Mouse (Mus musculus) liver, embryonic 14.5 days (tissue): ENCODE results near the gene D13Ertd608e. TPM values are rescaled to one million over a fixed set of nuclear protein-coding genes. Genes with fewer than 3 reads are reported as not detected.
"Not testable (repeated sequence)": the region's sequence is repeated elsewhere in the genome, so short reads cannot be mapped to it uniquely, and the experiment has no call there.

Experiments
- ATAC-seq: fragments of 200-750 bp; cut with Nextera tagmentation; 2 replicates; pipeline ENCODE4 v1.8.0; 2017; ENCODE audit warnings: moderate number of reproducible peaks, mild to moderate bottlenecking, moderate library complexity; ENCODE audit not compliant: insufficient read depth
- DNase-seq, 3 experiments: peaks; one replicate each; pipeline ENCODE4 v3.0.0-alpha.2; 2012 to 2013; ENCODE audit warnings: low read depth in 3 of 3, low spot score in 3 of 3
- H3K27ac ChIP-seq: fragments of 300-500 bp; sonication (generic); 2 replicates; pipeline ENCODE4 v1.5.1; 2014; ENCODE audit warnings: moderate library complexity, mild to moderate bottlenecking, control low read depth, inconsistent platforms
- H3K27me3 ChIP-seq: fragments of 300-500 bp; sonication (generic); 2 replicates; pipeline ENCODE4 v1.6.1; 2014; ENCODE audit warnings: mild to moderate bottlenecking, low read length, moderate library complexity; ENCODE audit not compliant: control insufficient read depth, insufficient read depth
- H3K36me3 ChIP-seq: fragments of 300-500 bp; sonication (generic); replicated peaks from 2 replicates; pipeline ENCODE4 v1.6.1; 2014; ENCODE audit warnings: low read depth; ENCODE audit not compliant: control insufficient read depth, insufficient read depth
- H3K4me1 ChIP-seq, 2 experiments: fragments of 200-500 bp in 1 of 2; fragments of 300-500 bp in 1 of 2; sonication (generic) in 1 of 2; replicated peaks; 2 replicates each; pipeline ENCODE4 v1.6.1; 2012 to 2014; ENCODE audit warnings: antibody characterized with exemption in 1 of 2, inconsistent platforms in 1 of 2, low read length in 1 of 2; ENCODE audit not compliant: control insufficient read depth in 2 of 2, insufficient read depth in 2 of 2
- H3K4me2 ChIP-seq: fragments of 300-500 bp; sonication (generic); 2 replicates; pipeline ENCODE4 v1.6.1; 2014; ENCODE audit warnings: low read depth, mild to moderate bottlenecking, control low read depth, moderate library complexity
- H3K4me3 ChIP-seq, 2 experiments: fragments of 200-500 bp in 1 of 2; fragments of 300-500 bp in 1 of 2; sonication (generic) in 1 of 2; 2 replicates each; pipeline ENCODE4 v1.5.1; 2012 to 2014; ENCODE audit warnings: low read depth in 2 of 2, low read length in 2 of 2, mild to moderate bottlenecking in 2 of 2, control low read depth in 1 of 2, inconsistent platforms in 1 of 2, moderate library complexity in 1 of 2; ENCODE audit not compliant: insufficient read depth in 1 of 2
- H3K9ac ChIP-seq: fragments of 300-500 bp; sonication (generic); replicated peaks from 2 replicates; pipeline ENCODE4 v1.6.1; 2014; ENCODE audit warnings: mild to moderate bottlenecking, control low read depth, moderate library complexity
- H3K9me3 ChIP-seq: fragments of 300-500 bp; sonication (generic); 2 replicates; pipeline ENCODE4 v1.6.1; 2016; ENCODE audit warnings: low read length, mixed read lengths; ENCODE audit not compliant: control insufficient read depth
- CTCF ChIP-seq: IDR thresholded peaks from 2 replicates; pipeline ENCODE4 v1.5.1; 2016; ENCODE audit warnings: antibody characterized with exemption, low read depth, control low read depth
- EP300 ChIP-seq: IDR thresholded peaks from 2 replicates; pipeline ENCODE4 v1.6.1; 2016; ENCODE audit warnings: antibody characterized with exemption, low read depth
- WGBS: fragments of 180-500 bp; shearing (Covaris S2); extraction: QIAGEN DNeasy Blood & Tissue Kit; methylation state at CpG from one replicate; pipeline ENCODE4 v1.1.7; 2014; ENCODE audit not compliant: insufficient replicate concordance; 5-methylcytosine and 5-hydroxymethylcytosine counted together
- polyA plus RNA-seq, 2 experiments: library from polyadenylated mRNA; depleted of rRNA in 1 of 2; stranded (reverse) in 1 of 2; unstranded in 1 of 2; fragments of >200 nt; fragmentation: Nextera tagmentation in 1 of 2; extraction: Ambion mirVana in 1 of 2; gene quantifications; 2 replicates each; pipeline versions ENCODE4 v1.2.1 to v1.2.3; 2012 to 2014

The D13Ertd608e gene
- polyA plus RNA-seq, 2 experiments, result not detected

DNA sequence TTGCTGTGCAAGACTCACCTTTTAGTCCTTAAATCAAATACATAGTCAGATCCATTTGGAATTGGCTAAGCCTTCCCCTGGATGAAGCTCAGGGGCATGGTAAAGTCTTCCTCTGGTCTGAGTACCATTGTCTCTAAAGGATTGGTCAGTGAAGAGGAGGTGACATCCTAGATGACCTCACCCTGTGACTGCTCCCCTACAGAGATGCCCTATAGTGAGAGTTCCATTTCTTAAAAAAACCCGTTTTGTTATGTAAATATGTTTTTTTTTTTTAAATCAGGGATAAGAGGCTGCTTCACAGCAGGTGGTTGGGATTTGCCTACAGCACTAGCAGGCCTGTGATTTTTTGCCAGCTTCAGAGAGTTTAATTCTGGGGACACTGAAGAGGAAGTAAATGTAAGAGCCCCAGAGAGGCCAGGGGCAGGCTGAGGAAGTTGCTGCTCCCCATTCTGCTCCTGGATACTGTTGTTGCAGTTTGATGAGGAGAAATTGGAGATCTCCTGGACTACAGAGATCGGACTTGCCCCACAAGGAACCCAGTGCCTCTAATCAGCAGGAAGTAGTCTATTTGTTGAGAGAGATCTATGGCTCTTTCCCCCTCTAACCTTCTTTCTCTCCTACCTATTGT lies 18.1 kb upstream of the D13Ertd608e start:
- no peak for TF ChIP-seq CTCF
- no peak for TF ChIP-seq EP300
- no peaks in the 10 kb centered on the region for H3K36me3 ChIP-seq
- no peaks in the 10 kb centered on the region for H3K9me3 ChIP-seq
- H3K9ac ChIP-seq, result no peak overlapping the region
- WGBS, result 11% methylated on average over 2 of the region's 2 CpGs
- H3K4me3 ChIP-seq, result no peak overlapping the region
- no peak for DNase-seq
- H3K4me2 ChIP-seq, result no peak overlapping the region
- H3K4me1 ChIP-seq, result no peaks in the 10 kb centered on the region
- ATAC-seq, result no peak
- H3K27ac ChIP-seq, result no peak overlapping the region
- H3K27me3 ChIP-seq, result no peaks in the 10 kb centered on the region

DNA sequence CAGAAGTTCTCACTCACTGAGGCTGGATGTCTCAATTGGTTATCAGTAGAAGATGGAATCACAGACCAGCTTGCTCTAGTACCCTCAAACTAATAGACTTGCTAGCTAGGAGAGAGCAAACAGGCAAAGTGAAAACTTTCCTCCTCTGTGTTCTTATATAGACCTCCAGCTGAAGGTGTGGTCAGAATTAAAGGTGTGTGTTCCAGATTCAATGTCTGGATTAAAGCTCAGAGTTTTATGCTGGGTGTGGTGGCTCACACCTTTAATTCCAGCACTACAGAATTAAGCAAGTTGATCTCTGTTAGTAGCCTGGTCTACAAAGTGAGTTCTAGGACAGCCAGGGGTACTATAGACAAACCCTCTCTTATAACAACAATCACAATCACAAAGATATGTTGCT lies 5.7 kb upstream of the D13Ertd608e start, which contains the start of gene AF067063:
Gene AF067063 (minus strand): TSS at position 101 of the 400 bp plus-strand sequence.
- not testable (repeated sequence) for H3K27ac ChIP-seq, H3K4me3 ChIP-seq, ATAC-seq, H3K9ac ChIP-seq, DNase-seq, H3K9me3 ChIP-seq, H3K4me2 ChIP-seq, H3K4me1 ChIP-seq, H3K27me3 ChIP-seq, H3K36me3 ChIP-seq

DNA sequence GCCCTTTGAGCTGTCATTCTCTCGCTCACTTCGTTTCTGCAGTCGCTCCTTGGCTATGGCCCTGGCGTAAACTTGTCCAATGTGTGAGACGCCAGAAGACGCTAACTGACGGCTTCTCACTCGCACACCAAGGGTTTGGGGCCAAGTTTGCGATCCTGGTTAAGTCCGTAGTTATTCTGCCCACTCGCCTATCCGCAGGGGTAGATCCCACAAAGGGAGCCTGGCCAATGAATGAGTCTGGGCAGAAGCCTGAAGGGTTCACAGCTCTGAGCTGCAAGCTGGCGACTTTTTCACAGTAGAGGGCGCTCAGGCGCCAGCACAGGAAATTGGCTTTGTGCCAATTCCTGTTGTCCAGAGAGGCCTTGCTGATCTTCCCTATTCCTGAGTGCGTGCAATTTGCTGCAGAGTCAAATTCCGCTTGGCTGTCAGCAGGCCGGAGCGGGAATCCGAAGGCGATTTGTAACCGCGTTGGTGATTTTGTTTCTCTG lies 562 bp downstream of the D13Ertd608e start:
- H3K9ac ChIP-seq, DNase-seq, H3K27me3 ChIP-seq, H3K36me3 ChIP-seq, H3K4me1 ChIP-seq, H3K9me3 ChIP-seq, H3K27ac ChIP-seq: not testable (repeated sequence)
- WGBS, result 10% methylated on average over 20 of the region's 23 CpGs
- peak overlapping the region in 1 of 2 experiments; percentile 17; a peak in 1 of 4 replicates for H3K4me3 ChIP-seq
- ATAC-seq, result peak; percentile 31
- TF ChIP-seq CTCF, result peak; percentile 29; the same call in 1 of the 2 replicates
- peak overlapping the region; percentile 18; the same call in 1 of the 2 replicates for H3K4me2 ChIP-seq

DNA sequence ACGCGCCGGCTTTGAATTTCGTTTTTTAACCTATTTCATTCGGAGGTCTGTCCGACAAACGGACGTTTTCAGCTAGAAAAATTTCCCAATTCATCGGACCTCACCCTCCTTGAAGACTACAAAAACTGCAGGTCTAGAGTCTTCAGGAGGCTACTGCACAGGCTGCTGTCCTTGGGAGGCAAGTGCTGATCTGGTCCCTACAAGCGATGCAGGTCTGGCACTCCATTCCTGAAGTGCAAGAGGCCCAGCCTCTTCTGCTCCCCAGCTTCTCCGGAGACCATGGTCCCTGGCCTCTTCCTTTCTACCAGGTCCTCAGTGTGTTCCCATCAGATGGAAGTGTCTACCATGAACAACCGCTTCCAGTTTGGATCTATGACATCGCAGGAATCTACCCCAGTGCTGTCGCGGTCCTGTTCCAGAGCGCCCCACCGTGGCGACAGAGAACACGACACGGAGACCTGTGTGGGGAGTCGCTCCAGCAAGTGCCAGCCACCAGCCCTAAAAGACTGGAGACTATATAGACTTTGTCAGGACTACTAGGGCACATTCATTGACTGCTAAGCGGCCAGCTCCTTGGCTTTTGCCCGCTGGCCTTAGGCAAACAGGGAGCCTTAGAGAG lies 2.0 kb downstream of the D13Ertd608e start:
- not testable (repeated sequence) for H3K4me3 ChIP-seq, H3K27me3 ChIP-seq, H3K4me1 ChIP-seq, H3K9me3 ChIP-seq, H3K36me3 ChIP-seq, H3K9ac ChIP-seq, H3K27ac ChIP-seq, H3K4me2 ChIP-seq, DNase-seq
- TF ChIP-seq CTCF, result peak; percentile 45
- peak; percentile 21; the same call in 1 of the 2 replicates for ATAC-seq
- WGBS, result 5% methylated on average over 14 of the region's 23 CpGs

DNA sequence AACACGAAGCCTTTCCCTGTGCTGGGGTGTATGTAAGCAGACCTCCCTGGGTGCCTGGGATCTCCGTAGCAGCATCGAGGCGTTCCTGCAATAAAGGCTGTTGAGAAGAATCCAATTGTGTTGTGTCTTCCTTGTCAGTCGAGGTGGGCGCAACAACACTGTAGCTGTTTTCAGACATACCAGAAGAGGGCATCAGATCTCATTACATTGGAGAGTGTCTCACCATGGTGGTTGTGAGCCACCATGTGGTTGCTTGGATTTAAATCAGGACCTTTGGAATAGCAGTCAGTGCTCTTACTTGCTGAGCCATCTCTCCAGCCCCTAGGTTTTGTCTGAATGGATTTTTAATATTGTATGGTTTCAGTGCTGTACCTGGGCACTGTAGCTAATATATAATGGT lies 4.2 kb downstream of the D13Ertd608e start:
- not testable (repeated sequence) for ATAC-seq, H3K4me3 ChIP-seq, H3K9ac ChIP-seq, H3K27me3 ChIP-seq, DNase-seq, H3K4me1 ChIP-seq, H3K4me2 ChIP-seq, H3K9me3 ChIP-seq, H3K36me3 ChIP-seq, H3K27ac ChIP-seq
- TF ChIP-seq CTCF, result 0 out of 2 replicates have a peak, but pooled peaks have one; percentile 22
- 20% methylated on average over 6 of the region's 6 CpGs for WGBS

DNA sequence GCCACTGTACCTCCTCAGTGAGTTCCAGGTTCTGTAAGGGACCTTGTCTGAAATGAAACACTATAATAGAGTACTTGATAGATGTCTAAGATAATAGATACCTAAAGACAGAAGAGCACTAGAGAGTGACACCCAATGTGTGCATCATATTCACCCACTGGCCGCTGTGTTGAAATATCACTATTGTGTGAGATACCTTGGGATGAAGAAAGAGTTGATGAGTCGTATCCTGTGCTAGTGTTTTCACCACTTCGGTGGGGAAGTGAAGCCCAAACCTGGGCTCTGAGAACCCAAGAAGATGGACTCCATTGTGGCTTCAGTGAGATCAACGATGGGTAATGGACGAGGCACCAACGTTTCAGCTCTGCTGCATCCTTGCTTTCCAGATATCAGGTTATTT lies 26.6 kb downstream of the D13Ertd608e start:
- not testable (repeated sequence) for ATAC-seq
- WGBS, result no CpG with 5 or more reads among the region's 6 CpGs

DNA sequence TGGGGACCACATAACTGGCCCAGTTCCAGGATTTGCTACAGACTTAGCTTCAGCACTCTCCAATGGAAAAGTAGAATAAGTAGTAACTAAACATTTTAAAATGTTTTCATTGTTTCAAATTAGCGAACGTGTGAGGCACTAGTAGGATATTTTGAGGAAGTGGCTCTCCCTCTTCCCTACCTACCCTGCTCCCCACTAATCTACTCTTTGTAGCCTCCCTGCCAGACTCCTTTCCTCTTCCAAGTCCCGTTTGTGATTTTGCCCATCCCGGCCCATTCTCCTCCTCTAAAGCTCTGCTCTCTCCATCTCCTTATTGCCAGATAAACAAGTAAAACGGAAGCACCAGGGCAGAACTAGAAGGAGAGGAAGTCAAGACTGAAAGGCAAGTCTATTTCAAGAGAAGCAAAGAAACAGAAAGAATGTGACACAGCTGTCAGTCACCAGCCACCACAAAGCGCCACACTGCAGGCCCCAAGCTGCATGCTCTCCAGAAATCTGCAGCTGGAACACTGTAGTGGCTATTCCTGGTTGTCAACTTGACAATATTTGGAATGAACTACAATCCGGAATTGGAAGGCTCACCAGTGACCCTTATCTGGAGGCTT lies 28.7 kb downstream of the D13Ertd608e start:
- not testable (repeated sequence) for H3K4me1 ChIP-seq, H3K4me2 ChIP-seq, DNase-seq, H3K36me3 ChIP-seq, H3K4me3 ChIP-seq, H3K9me3 ChIP-seq, H3K27me3 ChIP-seq, H3K27ac ChIP-seq, H3K9ac ChIP-seq, ATAC-seq
- WGBS, result 45% methylated on average over 6 of the region's 7 CpGs

More for the DNA sequence above, 26.6 kb downstream of the D13Ertd608e start:
- not testable (repeated sequence) for H3K4me3 ChIP-seq, DNase-seq, H3K36me3 ChIP-seq, H3K27ac ChIP-seq, H3K9ac ChIP-seq, H3K27me3 ChIP-seq, H3K4me1 ChIP-seq, H3K4me2 ChIP-seq, H3K9me3 ChIP-seq
